Mouse (Mus musculus) forebrain, embryonic 14.5 days (tissue): Measurements from ENCODE around the gene Lsm7. TPM values are rescaled to one million over a fixed set of nuclear protein-coding genes. Genes with fewer than 3 reads are reported as not detected.
A peak's percentile ranks its signal among the peaks of the same experiment; 100 is the strongest.

Experiments
- ATAC-seq: fragments of 200-750 bp; cut with Nextera tagmentation; 2 replicates; pipeline ENCODE4 v1.8.0; 2017; ENCODE audit warnings: mild to moderate bottlenecking, moderate library complexity
- DNase-seq: peaks from one replicate; pipeline ENCODE4 v3.0.0-alpha.2; 2015; ENCODE audit warnings: low spot score
- H3K27ac ChIP-seq: fragments of 300-500 bp; sonication (generic); 2 replicates; pipeline ENCODE4 v1.5.1; 2014; ENCODE audit warnings: low read depth, mild to moderate bottlenecking, control low read depth, low read length, moderate library complexity
- H3K27me3 ChIP-seq: fragments of 300-500 bp; sonication (generic); replicated peaks from 2 replicates; pipeline ENCODE4 v1.6.1; 2014; ENCODE audit warnings: low read length, control low read depth, mixed read lengths; ENCODE audit not compliant: control insufficient read depth, insufficient read depth
- H3K36me3 ChIP-seq: fragments of 300-500 bp; sonication (generic); 2 replicates; pipeline ENCODE4 v1.6.1; 2014; ENCODE audit warnings: low read length, control low read depth; ENCODE audit not compliant: control insufficient read depth, insufficient read depth
- H3K4me1 ChIP-seq: fragments of 300-500 bp; sonication (generic); 2 replicates; pipeline ENCODE4 v1.6.1; 2014; ENCODE audit warnings: antibody characterized with exemption, low read length, control low read depth; ENCODE audit not compliant: control insufficient read depth, insufficient read depth
- H3K4me2 ChIP-seq: fragments of 300-500 bp; sonication (generic); 2 replicates; pipeline ENCODE4 v1.6.1; 2014; ENCODE audit warnings: mild to moderate bottlenecking, control low read depth, low read length
- H3K4me3 ChIP-seq: fragments of 300-500 bp; sonication (generic); 2 replicates; pipeline ENCODE4 v1.5.1; 2014; ENCODE audit warnings: low read depth, low read length, control low read depth
- H3K9ac ChIP-seq: fragments of 300-500 bp; sonication (generic); 2 replicates; pipeline ENCODE4 v1.6.1; 2014; ENCODE audit warnings: mild to moderate bottlenecking, low read length, control low read depth, moderate library complexity
- H3K9me3 ChIP-seq: fragments of 300-500 bp; sonication (generic); replicated peaks from 2 replicates; pipeline ENCODE4 v1.6.1; 2016; ENCODE audit warnings: low read length, control low read depth, mixed read lengths; ENCODE audit not compliant: control insufficient read depth
- WGBS: fragments of 180-500 bp; shearing (Covaris S2); extraction: QIAGEN DNeasy Blood & Tissue Kit; methylation state at CpG from one replicate; pipeline ENCODE4 v1.1.7; 2014; 5-methylcytosine and 5-hydroxymethylcytosine counted together
- polyA plus RNA-seq: library from polyadenylated mRNA; unstranded; fragments of >200 nt; fragmentation: Nextera tagmentation; extraction: Ambion mirVana; gene quantifications from 2 replicates; pipeline ENCODE4 v1.2.1, GENCODE M21; 2014

The Lsm7 gene
- polyA plus RNA-seq, 1 experiment from 2014 or later: 372 TPM

DNA sequence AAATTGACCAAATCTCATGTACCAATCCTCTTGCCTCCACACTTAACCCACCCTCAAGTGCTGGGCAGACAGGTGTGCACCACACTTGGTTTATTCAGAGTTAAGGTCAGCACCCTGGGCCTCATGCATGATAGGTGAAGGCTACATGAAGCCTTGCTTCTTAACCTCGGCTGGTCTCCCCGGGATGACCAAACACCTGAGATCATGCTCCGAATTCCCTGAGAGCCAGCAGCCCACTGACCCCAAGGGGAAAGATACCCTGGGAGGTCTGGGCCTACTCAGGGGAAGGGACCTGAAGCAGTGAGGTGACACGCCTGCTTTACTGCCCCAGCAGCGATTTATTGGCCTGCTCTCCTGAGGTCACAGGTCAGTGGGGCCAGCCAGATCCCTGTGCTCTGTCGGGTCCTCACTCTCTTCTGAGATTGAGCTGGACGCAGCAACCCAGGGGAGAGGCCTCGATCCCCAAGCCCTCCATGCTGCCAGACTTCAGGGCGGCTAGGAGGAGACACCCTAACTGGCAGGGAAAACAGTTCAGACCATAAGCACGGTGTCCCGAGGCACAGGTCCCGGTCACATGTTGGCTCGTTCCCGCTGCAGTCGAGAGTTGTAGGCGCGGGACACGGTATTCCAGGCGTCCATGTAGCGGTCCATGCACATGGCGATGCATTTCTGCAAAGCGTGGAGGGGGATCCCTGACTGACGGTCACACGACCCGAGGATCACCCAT, 44.7 kb upstream of the Lsm7 start:
- H3K27ac ChIP-seq: peak overlapping the region; percentile 21; the same call in 1 of the 2 replicates
- no peaks in the 10 kb centered on the region for H3K9me3 ChIP-seq
- H3K36me3 ChIP-seq: peaks cover 51% of the 10 kb centered on the region
- peaks cover 7% of the 10 kb centered on the region for H3K4me1 ChIP-seq
- DNase-seq (no peak), ATAC-seq (no peak; the same call in 1 of the 2 replicates)
- peak overlapping the region; percentile 96 for H3K4me2 ChIP-seq
- peak overlapping the region; percentile 92 for H3K4me3 ChIP-seq
- 17% methylated on average over 25 of the region's 25 CpGs for WGBS
- H3K9ac ChIP-seq: peak overlapping the region; percentile 82
- no peaks in the 10 kb centered on the region for H3K27me3 ChIP-seq

GRCm38 (mm10) chr10:80899074-80899473, 44.1 kb upstream of the Lsm7 start:
- 0 out of 2 replicates have a peak overlapping the region, but pooled peaks have one; percentile 92 for H3K4me3 ChIP-seq
- H3K36me3 ChIP-seq: peaks cover 44% of the 10 kb centered on the region
- no peaks in the 10 kb centered on the region for H3K9me3 ChIP-seq
- 92% methylated on average over 8 of the region's 8 CpGs for WGBS
- no peaks in the 10 kb centered on the region for H3K27me3 ChIP-seq
- H3K9ac ChIP-seq: peak overlapping the region; percentile 82; the same call in 1 of the 2 replicates
- no peak overlapping the region for H3K4me2 ChIP-seq
- DNase-seq (no peak), ATAC-seq (no peak)
- H3K4me1 ChIP-seq: peaks cover 7% of the 10 kb centered on the region
- no peak overlapping the region for H3K27ac ChIP-seq

DNA sequence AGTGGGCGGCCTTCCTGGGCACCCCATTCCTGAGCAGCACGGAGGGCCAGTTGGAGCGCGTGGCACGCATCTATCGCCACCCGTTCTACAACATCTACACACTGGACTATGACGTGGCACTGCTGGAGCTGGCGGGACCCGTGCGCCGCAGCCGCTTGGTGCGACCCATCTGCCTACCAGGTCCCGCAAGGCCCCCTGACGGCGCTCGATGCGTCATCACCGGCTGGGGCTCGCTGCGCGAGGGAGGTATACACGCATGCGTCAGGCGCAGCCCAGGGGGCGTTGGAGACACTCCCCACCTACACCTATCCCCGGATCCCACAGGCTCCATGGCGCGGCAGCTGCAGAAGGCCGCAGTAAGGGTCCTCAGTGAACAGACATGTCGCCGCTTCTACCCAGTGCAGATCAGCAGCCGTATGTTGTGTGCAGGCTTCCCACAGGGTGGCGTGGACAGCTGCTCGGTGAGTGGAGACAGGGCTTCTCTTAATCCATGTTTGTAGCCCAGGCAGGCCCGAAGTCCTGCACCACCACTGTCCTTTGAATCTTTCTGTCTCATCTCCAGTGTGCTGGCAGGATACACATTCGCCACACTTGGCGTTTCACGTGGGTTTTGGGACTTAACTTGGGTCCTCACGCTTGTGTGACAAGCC, 43.0 kb upstream of the Lsm7 start:
- H3K4me1 ChIP-seq: peaks cover 7% of the 10 kb centered on the region
- DNase-seq (peak; percentile 4), ATAC-seq (no peak)
- H3K9me3 ChIP-seq: no peaks in the 10 kb centered on the region
- no peak overlapping the region for H3K4me2 ChIP-seq
- H3K36me3 ChIP-seq: peaks cover 33% of the 10 kb centered on the region
- 36% methylated on average over 41 of the region's 41 CpGs for WGBS
- no peak overlapping the region for H3K4me3 ChIP-seq
- H3K9ac ChIP-seq: 0 out of 2 replicates have a peak overlapping the region, but pooled peaks have one; percentile 14
- no peak overlapping the region for H3K27ac ChIP-seq
- no peaks in the 10 kb centered on the region for H3K27me3 ChIP-seq

DNA sequence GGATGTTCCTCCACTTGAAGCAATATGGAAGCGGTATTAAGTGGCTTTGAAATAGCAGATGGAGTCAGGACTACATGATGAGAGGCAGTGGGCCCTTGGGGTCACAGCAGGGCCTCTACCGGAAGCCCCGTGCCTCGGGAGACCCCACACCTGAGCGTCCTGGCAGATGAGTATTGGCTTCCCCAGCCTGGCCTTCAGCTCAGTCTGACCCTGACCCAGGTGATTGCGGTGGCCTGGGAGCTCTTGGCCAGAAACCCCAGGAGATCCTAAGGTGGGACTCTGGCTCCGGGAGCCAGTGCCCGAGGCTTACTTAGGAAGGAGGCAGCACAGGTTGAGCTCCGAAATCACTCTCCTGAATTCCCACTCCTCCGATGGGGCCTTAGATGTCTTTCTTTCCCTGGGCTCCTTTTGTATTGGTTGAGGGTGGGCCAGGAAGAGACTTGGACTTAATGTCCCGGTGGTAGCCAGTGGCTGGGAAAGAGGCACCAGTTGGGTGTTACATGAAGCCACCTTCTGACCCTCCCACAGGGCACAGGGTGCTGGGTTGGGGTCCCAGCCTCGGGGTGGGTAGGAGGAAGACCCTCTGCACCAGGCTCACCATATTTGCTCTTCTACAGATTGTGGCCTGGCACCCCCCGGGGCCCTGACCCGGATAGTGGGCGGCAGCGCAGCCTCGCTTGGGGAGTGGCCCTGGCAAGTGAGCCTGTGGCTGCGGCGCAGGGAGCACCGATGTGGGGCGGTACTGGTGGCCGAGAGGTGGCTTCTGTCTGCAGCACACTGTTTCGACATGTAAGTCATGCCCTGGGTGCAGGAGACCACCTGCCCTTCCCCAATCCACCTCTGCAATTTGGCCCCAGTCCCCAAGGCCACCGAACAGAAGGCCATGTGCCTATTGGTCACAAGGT, 41.8 kb upstream of the Lsm7 start:
- H3K27ac ChIP-seq: no peak overlapping the region
- WGBS: 77% methylated on average over 24 of the region's 24 CpGs
- H3K9me3 ChIP-seq: no peaks in the 10 kb centered on the region
- H3K27me3 ChIP-seq: no peaks in the 10 kb centered on the region
- peaks cover 7% of the 10 kb centered on the region for H3K4me1 ChIP-seq
- no peak overlapping the region for H3K9ac ChIP-seq
- H3K36me3 ChIP-seq: peaks cover 21% of the 10 kb centered on the region
- DNase-seq (no peak), ATAC-seq (no peak)
- H3K4me2 ChIP-seq: no peak overlapping the region
- H3K4me3 ChIP-seq: no peak overlapping the region

GRCm38 (mm10) chr10:80895697-80896096, 40.7 kb upstream of the Lsm7 start:
- Histone ChIP-seq H3K27me3 (no peaks in the 10 kb centered on the region), H3K36me3 (peaks cover 21% of the 10 kb centered on the region), H3K4me3 (no peak overlapping the region), H3K9me3 (no peaks in the 10 kb centered on the region), H3K27ac (no peak overlapping the region), H3K4me2 (no peak overlapping the region), H3K9ac (no peak overlapping the region), H3K4me1 (peaks cover 7% of the 10 kb centered on the region)
- WGBS: 82% methylated on average over 6 of the region's 6 CpGs
- ATAC-seq (no peak), DNase-seq (no peak)

GRCm38 (mm10) chr10:80895100-80895499, 40.1 kb upstream of the Lsm7 start:
- Histone ChIP-seq H3K9me3 (no peaks in the 10 kb centered on the region), H3K36me3 (peaks cover 21% of the 10 kb centered on the region), H3K4me3 (no peak overlapping the region), H3K4me2 (no peak overlapping the region), H3K4me1 (peaks cover 7% of the 10 kb centered on the region), H3K27me3 (no peaks in the 10 kb centered on the region), H3K27ac (no peak overlapping the region), H3K9ac (no peak overlapping the region)
- 89% methylated on average over 7 of the region's 7 CpGs for WGBS
- ATAC-seq (no peak), DNase-seq (no peak)

- H3K4me3 ChIP-seq: no peak overlapping the region
- WGBS: 69% methylated on average over 11 of the region's 11 CpGs
- no peaks in the 10 kb centered on the region for H3K27me3 ChIP-seq
- H3K4me1 ChIP-seq: no peaks in the 10 kb centered on the region
- H3K9me3 ChIP-seq: no peaks in the 10 kb centered on the region
- H3K9ac ChIP-seq: no peak overlapping the region
- DNase-seq: no peak
- ATAC-seq: no peak
- no peak overlapping the region for H3K27ac ChIP-seq
- H3K36me3 ChIP-seq: no peaks in the 10 kb centered on the region
- H3K4me2 ChIP-seq: no peak overlapping the region
Observed at GRCm38 (mm10) chr10:80887181-80887580, 32.2 kb upstream of the Lsm7 start.

DNA sequence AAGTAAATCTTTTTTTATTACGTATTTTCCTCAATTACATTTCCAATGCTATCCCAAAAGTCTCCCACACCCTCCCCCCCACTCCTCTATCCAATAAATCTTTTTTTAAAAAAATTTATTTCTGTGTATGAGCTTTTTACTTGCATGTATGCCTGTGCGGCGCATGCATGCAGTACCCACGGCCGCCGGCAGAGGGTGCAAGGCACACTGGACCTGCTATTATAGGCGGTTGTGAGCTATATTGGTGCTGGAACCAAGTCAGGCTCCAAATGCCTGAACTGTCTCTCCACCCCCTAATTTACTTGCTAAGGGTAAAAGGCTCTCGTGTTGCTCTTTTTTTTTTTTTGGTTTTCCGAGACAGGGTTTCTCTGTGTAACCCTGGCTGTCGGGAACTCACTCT, 26.3 kb upstream of the Lsm7 start:
- Histone ChIP-seq H3K4me1 (no peaks in the 10 kb centered on the region), H3K9ac (no peak overlapping the region), H3K4me2 (no peak overlapping the region), H3K9me3 (no peaks in the 10 kb centered on the region), H3K36me3 (no peaks in the 10 kb centered on the region), H3K27me3 (no peaks in the 10 kb centered on the region), H3K4me3 (no peak overlapping the region), H3K27ac (no peak overlapping the region)
- ATAC-seq: no peak
- DNase-seq: peak; percentile 58
- WGBS: 33% methylated on average over 10 of the region's 10 CpGs
